Mouse (Mus musculus) forebrain, postnatal 0 days (tissue): ENCODE data around the gene Fem1b. TPM values are rescaled to one million over a fixed set of nuclear protein-coding genes. Genes with fewer than 3 reads are reported as not detected.

ENCODE experiments used
- ATAC-seq: fragments of 200-750 bp; cut with Nextera tagmentation; 2 replicates; pipeline ENCODE4 v1.8.0; 2017; ENCODE audit warnings: mild to moderate bottlenecking, moderate library complexity
- DNase-seq: peaks from one replicate; pipeline ENCODE4 v3.0.0-alpha.2; 2015
- H3K27ac ChIP-seq: fragments of 300-500 bp; sonication (generic); 2 replicates; pipeline ENCODE4 v1.5.1; 2014; ENCODE audit warnings: low read depth, mild to moderate bottlenecking, antibody characterized with exemption, low read length, moderate library complexity, mixed read lengths
- H3K27me3 ChIP-seq: fragments of 300-500 bp; sonication (generic); 2 replicates; pipeline ENCODE4 v1.6.1; 2014; ENCODE audit warnings: mild to moderate bottlenecking, low read length, mixed read lengths; ENCODE audit not compliant: insufficient read depth
- H3K36me3 ChIP-seq: fragments of 300-500 bp; sonication (generic); 2 replicates; pipeline ENCODE4 v1.6.1; 2014; ENCODE audit warnings: mild to moderate bottlenecking, moderate library complexity; ENCODE audit not compliant: insufficient read depth
- H3K4me1 ChIP-seq: fragments of 300-500 bp; sonication (generic); 2 replicates; pipeline ENCODE4 v1.6.1; 2014; ENCODE audit warnings: antibody characterized with exemption; ENCODE audit not compliant: insufficient read depth
- H3K4me2 ChIP-seq: fragments of 300-500 bp; sonication (generic); 2 replicates; pipeline ENCODE4 v1.6.1; 2014; ENCODE audit warnings: low read depth, mild to moderate bottlenecking, moderate library complexity
- H3K4me3 ChIP-seq: fragments of 300-500 bp; sonication (generic); 2 replicates; pipeline ENCODE4 v1.5.1; 2014; ENCODE audit warnings: low read depth, low read length, mixed read lengths
- H3K9ac ChIP-seq: fragments of 300-500 bp; sonication (generic); 2 replicates; pipeline ENCODE4 v1.6.1; 2014; ENCODE audit warnings: mild to moderate bottlenecking
- H3K9me3 ChIP-seq: fragments of 300-500 bp; sonication (generic); 2 replicates; pipeline ENCODE4 v1.6.1; 2016; ENCODE audit warnings: low read length
- CTCF ChIP-seq: sonication (generic); IDR thresholded peaks from 2 replicates; pipeline ENCODE4 v1.5.1; 2016; ENCODE audit warnings: antibody characterized with exemption, control low read depth, low read depth
- WGBS: fragments of 180-500 bp; shearing (Covaris S2); extraction: QIAGEN DNeasy Blood & Tissue Kit; methylation state at CpG from one replicate; pipeline ENCODE4 v1.1.7; 2014; 5-methylcytosine and 5-hydroxymethylcytosine counted together
- polyA plus RNA-seq: library from polyadenylated mRNA; unstranded; fragments of >200 nt; fragmentation: Nextera tagmentation; extraction: Ambion mirVana; gene quantifications from 2 replicates; pipeline ENCODE4 v1.2.1, GENCODE M21; 2015
- total RNA-seq: library from RNA; depleted of rRNA; stranded (reverse); fragments of >200 nt; gene quantifications from 2 replicates; pipeline ENCODE4 v1.2.3, GENCODE M21; 2014

Gene Fem1b
- total and polyA plus RNA-seq, 2 experiments from 2014 or later, result 29.4 to 191 TPM

DNA sequence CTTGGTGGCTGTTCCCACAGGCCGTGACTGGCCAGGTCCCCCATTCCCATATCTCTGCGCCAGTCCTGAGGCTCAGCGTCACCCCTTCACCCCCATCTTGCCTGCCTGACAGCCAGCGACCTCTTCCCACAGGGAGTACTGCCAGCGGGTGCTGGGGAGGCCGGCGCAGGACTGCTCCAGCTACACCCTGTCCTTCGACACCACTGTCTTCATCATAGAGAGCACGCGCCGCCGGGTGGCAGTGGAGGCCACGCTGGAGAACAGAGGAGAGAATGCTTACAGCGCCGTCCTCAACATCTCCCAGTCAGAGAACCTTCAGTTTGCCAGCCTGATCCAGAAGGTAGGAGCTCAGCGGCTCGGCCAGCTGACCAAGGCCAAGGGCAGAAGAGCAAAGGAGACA lies 44.3 kb downstream of the Fem1b start:
- ATAC-seq (no peak), DNase-seq (no peak)
- H3K9ac ChIP-seq, result no peak overlapping the region
- H3K27ac ChIP-seq, result no peak overlapping the region
- no peak overlapping the region for H3K4me2 ChIP-seq
- no peak overlapping the region for H3K4me3 ChIP-seq
- no peaks in the 10 kb centered on the region for H3K36me3 ChIP-seq
- H3K27me3 ChIP-seq, result no peaks in the 10 kb centered on the region
- no peaks in the 10 kb centered on the region for H3K9me3 ChIP-seq
- no peaks in the 10 kb centered on the region for H3K4me1 ChIP-seq
- TF ChIP-seq CTCF, result 0 out of 2 replicates have a peak, but pooled peaks have one; percentile 16
- 77% methylated on average over 17 of the region's 17 CpGs for WGBS

DNA sequence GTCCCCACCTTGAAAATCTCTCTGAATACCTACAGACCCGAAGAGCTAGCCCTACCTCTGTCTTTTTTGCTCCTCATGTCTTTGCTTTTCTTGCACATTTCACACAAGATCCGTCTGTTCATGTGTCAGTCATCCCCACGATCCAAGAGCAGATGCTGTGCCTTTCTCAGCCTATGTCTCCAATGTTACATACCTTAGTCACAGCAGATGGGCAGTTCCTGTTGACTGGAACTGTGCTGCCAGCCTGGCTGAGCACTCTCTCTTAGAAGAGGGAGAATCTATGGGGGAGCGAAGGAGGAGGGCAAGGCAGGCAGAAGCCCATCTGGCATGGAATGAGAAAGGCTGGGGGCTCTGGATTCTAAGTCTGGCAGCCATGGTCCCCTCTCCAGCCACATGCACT lies 46.4 kb downstream of the Fem1b start:
- DNase-seq (peak; percentile 38), ATAC-seq (peak; percentile 63; the same call in 1 of the 2 replicates)
- H3K9ac ChIP-seq, result no peak overlapping the region
- H3K27me3 ChIP-seq, result no peaks in the 10 kb centered on the region
- no peak for TF ChIP-seq CTCF
- no peaks in the 10 kb centered on the region for H3K4me1 ChIP-seq
- 50% methylated on average over 4 of the region's 4 CpGs for WGBS
- H3K4me3 ChIP-seq, result no peak overlapping the region
- no peaks in the 10 kb centered on the region for H3K9me3 ChIP-seq
- no peaks in the 10 kb centered on the region for H3K36me3 ChIP-seq
- H3K4me2 ChIP-seq, result no peak overlapping the region
- no peak overlapping the region for H3K27ac ChIP-seq

DNA sequence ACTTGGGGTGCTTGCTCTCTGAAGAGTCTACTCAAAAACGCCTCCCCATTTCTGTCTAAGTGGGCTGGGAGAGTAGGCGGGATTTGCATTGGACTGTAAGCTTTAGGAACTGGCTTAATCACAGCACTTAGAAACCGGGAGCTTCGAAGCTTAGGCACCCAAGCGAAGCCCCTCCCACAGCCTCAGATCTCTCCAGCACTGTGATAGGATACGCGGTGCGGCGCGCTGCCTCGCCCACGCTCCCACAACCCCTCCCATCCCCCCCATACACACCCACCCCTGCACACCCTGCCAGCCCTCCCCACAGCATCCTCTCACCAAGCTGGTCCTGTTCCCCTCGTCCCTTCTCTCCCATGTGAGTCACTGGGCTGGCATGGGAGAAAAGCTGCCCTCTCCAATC lies 48.3 kb downstream of the Fem1b start:
- H3K36me3 ChIP-seq, result no peaks in the 10 kb centered on the region
- H3K27me3 ChIP-seq, result no peaks in the 10 kb centered on the region
- H3K9ac ChIP-seq, result no peak overlapping the region
- WGBS, result 17% methylated on average over 13 of the region's 13 CpGs
- H3K9me3 ChIP-seq, result no peaks in the 10 kb centered on the region
- no peak for TF ChIP-seq CTCF
- DNase-seq (peak; percentile 48), ATAC-seq (peak; percentile 69; the same call in 1 of the 2 replicates)
- H3K4me1 ChIP-seq, result no peaks in the 10 kb centered on the region
- no peak overlapping the region for H3K27ac ChIP-seq
- peak overlapping the region; percentile 32 for H3K4me2 ChIP-seq
- 0 out of 2 replicates have a peak overlapping the region, but pooled peaks have one; percentile 2 for H3K4me3 ChIP-seq

DNA sequence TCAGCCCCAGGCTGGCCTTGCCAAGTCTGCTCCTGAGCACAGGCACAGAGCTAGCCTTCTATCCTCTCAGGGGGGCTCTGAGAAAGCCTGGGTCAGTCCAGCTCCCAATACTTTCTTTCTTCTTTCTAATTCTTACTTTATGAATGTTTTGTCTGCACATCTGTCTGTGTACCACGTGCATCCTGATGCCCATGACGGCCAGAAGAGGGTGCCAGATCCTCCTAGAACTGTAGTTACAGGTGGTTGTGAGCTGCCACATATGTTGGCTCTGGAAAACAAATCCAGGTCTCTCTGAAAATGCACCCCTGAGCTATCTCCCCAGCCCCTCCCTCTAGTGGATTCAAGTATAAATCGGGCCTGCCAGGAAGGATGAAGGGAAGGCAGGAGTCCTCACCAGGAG lies 52.1 kb downstream of the Fem1b start:
- no peak for ATAC-seq
- Histone ChIP-seq H3K4me2 (no peak overlapping the region), H3K36me3 (no peaks in the 10 kb centered on the region), H3K4me3 (no peak overlapping the region), H3K27ac (no peak overlapping the region), H3K4me1 (no peaks in the 10 kb centered on the region), H3K27me3 (no peaks in the 10 kb centered on the region), H3K9me3 (no peaks in the 10 kb centered on the region), H3K9ac (no peak overlapping the region)
- peak; percentile 45 for TF ChIP-seq CTCF
- no peak for DNase-seq
- 68% methylated on average over 3 of the region's 3 CpGs for WGBS

DNA sequence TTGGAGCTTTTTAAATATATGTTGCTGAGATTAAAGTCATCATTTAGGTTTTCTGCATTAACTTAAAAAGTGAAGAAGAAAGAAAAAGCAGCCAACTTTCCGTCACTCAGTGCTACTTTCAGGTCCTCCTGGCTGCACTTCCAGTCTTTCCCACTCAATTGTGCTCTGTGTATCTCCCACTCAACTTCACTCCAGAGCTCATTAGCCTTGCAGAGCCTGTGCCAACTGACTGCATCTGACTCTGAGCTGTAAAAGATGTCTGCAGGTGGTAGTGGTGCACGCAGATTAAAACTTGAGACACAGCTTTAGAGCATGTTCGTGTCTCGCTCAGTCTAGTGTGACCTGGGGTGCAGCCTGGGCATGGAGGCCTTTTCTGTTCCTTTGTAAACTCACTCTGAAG lies 53.4 kb downstream of the Fem1b start:
- TF ChIP-seq CTCF, result no peak
- no peak overlapping the region for H3K27ac ChIP-seq
- no peaks in the 10 kb centered on the region for H3K36me3 ChIP-seq
- 46% methylated on average over 4 of the region's 4 CpGs for WGBS
- H3K9ac ChIP-seq, result no peak overlapping the region
- no peak overlapping the region for H3K4me2 ChIP-seq
- no peaks in the 10 kb centered on the region for H3K4me1 ChIP-seq
- no peak overlapping the region for H3K4me3 ChIP-seq
- DNase-seq (no peak), ATAC-seq (no peak)
- H3K9me3 ChIP-seq, result no peaks in the 10 kb centered on the region
- H3K27me3 ChIP-seq, result no peaks in the 10 kb centered on the region

DNA sequence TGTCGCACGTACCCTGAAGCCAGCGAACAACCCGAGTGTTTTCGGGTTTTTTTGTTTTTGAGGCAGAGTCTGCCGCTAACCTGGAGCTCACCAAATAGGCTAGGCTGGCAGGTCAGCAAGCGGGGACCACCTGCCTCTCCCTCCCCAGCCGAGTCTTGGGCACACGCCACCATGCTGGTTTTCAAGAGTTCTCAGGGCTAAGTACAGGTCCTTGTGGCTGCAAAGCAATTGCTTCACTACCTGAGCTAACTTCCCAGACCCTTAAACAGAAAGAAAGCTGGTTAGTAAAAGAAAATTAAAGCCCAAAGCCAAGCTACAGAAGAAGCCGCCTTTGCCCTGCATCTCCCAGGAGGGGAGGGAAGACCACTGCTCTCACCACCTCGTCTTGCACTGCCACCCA lies 61.4 kb downstream of the Fem1b start:
- no peak overlapping the region for H3K9ac ChIP-seq
- H3K4me3 ChIP-seq, result no peak overlapping the region
- 90% methylated on average over 11 of the region's 11 CpGs for WGBS
- no peaks in the 10 kb centered on the region for H3K27me3 ChIP-seq
- H3K4me2 ChIP-seq, result no peak overlapping the region
- TF ChIP-seq CTCF, result no peak
- no peaks in the 10 kb centered on the region for H3K36me3 ChIP-seq
- no peak for ATAC-seq
- no peak overlapping the region for H3K27ac ChIP-seq
- H3K4me1 ChIP-seq, result no peaks in the 10 kb centered on the region
- H3K9me3 ChIP-seq, result no peaks in the 10 kb centered on the region
- no peak for DNase-seq

DNA sequence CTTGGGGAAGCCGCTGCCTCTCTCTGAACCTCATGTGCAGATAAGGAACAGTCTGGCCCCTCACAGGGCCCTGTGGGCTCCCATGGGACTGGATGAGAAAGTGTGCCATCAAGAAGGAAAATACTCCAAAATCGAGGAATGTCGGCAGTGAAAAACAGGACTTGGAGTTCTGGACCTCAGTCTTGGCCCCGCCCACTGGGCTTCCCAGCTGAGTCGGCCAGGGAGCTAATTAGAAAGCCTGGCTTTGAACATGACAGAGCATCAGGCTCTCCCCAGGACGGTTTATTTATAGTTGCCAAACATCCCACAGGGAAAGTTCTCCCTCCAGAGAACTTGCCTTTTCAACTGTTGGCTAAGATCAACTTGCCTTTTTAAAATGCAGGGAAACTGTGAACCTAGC lies 62.1 kb downstream of the Fem1b start:
- Histone ChIP-seq H3K4me3 (no peak overlapping the region), H3K36me3 (no peaks in the 10 kb centered on the region), H3K27ac (no peak overlapping the region), H3K27me3 (no peaks in the 10 kb centered on the region), H3K4me2 (no peak overlapping the region), H3K4me1 (no peaks in the 10 kb centered on the region), H3K9ac (no peak overlapping the region), H3K9me3 (no peaks in the 10 kb centered on the region)
- WGBS, result 74% methylated on average over 6 of the region's 6 CpGs
- DNase-seq (no peak), ATAC-seq (no peak)
- no peak for TF ChIP-seq CTCF

DNA sequence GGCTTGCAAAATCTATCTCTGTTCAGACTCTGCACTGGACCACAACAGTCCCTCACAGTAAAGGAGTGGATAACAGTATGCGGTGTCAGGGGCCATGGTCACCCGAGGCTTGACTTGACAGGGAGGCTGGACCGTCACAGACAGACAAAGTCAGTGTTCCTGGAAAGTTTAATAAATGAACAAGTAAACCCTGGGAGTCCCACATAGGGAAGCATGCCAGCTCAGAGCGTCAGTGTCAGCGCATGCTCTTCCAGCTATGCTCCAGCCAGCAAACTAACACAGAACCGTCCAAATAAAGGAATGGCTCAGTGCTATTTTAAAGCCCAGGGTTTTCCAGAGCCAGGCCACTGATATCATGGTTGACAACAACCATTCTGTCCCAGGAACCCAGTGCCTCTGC lies 65.1 kb downstream of the Fem1b start:
- 69% methylated on average over 6 of the region's 6 CpGs for WGBS
- Histone ChIP-seq H3K9ac (no peak overlapping the region), H3K27me3 (no peaks in the 10 kb centered on the region), H3K4me2 (no peak overlapping the region), H3K27ac (no peak overlapping the region), H3K4me3 (no peak overlapping the region), H3K36me3 (no peaks in the 10 kb centered on the region), H3K4me1 (no peaks in the 10 kb centered on the region), H3K9me3 (no peaks in the 10 kb centered on the region)
- no peak for ATAC-seq
- TF ChIP-seq CTCF, result no peak
- no peak for DNase-seq
